Mouse (Mus musculus) right cerebral cortex, postnatal 14 days (tissue): ENCODE measurements around the gene Ier5l.

Source experiments
- DNase-seq: peaks from one replicate; pipeline ENCODE4 v3.0.0; 2022

Ier5l gene

GRCm38 (mm10) chr2:30474039-30474438 lies at the start of gene Ier5l:
Ier5l (minus strand) TSS chr2:30474219.
- DNase-seq = peak; percentile 92

GRCm38 (mm10) chr2:30523727-30524126 lies 49.7 kb upstream of the Ier5l start:
- no peak for DNase-seq

- peak; percentile 48 for DNase-seq
Observed at GRCm38 (mm10) chr2:30510711-30511380, 36.8 kb upstream of the Ier5l start.

GRCm38 (mm10) chr2:30507138-30507727 lies 33.2 kb upstream of the Ier5l start:
- no peak for DNase-seq

GRCm38 (mm10) chr2:30503677-30504621 lies 29.9 kb upstream of the Ier5l start:
- peak; percentile 62 for DNase-seq

- DNase-seq = no peak
Observed at GRCm38 (mm10) chr2:30501701-30502100, 27.7 kb upstream of the Ier5l start.

- peak; percentile 63 for DNase-seq
Observed at GRCm38 (mm10) chr2:30495909-30496861, 22.2 kb upstream of the Ier5l start.

- no peak for DNase-seq
Observed at GRCm38 (mm10) chr2:30495000-30495908, 21.2 kb upstream of the Ier5l start.

- DNase-seq = no peak
Observed at GRCm38 (mm10) chr2:30490384-30490783, 16.4 kb upstream of the Ier5l start.

GRCm38 (mm10) chr2:30487597-30487996 lies 13.6 kb upstream of the Ier5l start:
- no peak for DNase-seq

GRCm38 (mm10) chr2:30478526-30478925 lies 4.5 kb upstream of the Ier5l start:
- no peak for DNase-seq

GRCm38 (mm10) chr2:30476241-30476640 lies 2.2 kb upstream of the Ier5l start:
- no peak for DNase-seq

GRCm38 (mm10) chr2:30475457-30475856 lies 1.4 kb upstream of the Ier5l start:
- DNase-seq = no peak

- no peak for DNase-seq
Observed at GRCm38 (mm10) chr2:30474776-30475175, 757 bp upstream of the Ier5l start.

GRCm38 (mm10) chr2:30473431-30474031 lies 488 bp downstream of the Ier5l start:
- DNase-seq = peak; percentile 59

- peak; percentile 44 for DNase-seq
Observed at GRCm38 (mm10) chr2:30472731-30473351, 1.2 kb downstream of the Ier5l start.

GRCm38 (mm10) chr2:30471795-30472720 lies 2.0 kb downstream of the Ier5l start:
- peak; percentile 57 for DNase-seq

- DNase-seq = no peak
Observed at GRCm38 (mm10) chr2:30471051-30471450, 3.0 kb downstream of the Ier5l start.
